Mouse (Mus musculus): ENCODE measurements at regions not wholly inside any gene's neighbourhood (a gene's known extent, or its start where the extent isn't known, plus 50 kb on each side); places are given as distances from the start of the nearest gene placed in this dataset.
A peak's percentile ranks its signal among the peaks of the same experiment; 100 is the strongest.

GRCm38 (mm10) chr4:87386835-87387234 is 156.6 kb upstream of the Slc24a2 start:
- DNase-seq (ENCODE audit: low spot score in 2 of 2), result no peak

- no peak for DNase-seq (ENCODE audit: low spot score in 2 of 2)
These were observed 156.0 kb upstream of the Slc24a2 start for GRCm38 (mm10) chr4:87386271-87386670.

GRCm38 (mm10) chr4:87385221-87385739 is 155.0 kb upstream of the Slc24a2 start:
- no peak for DNase-seq (ENCODE audit: low spot score in 2 of 2)

GRCm38 (mm10) chr4:87384469-87385044 is 154.3 kb upstream of the Slc24a2 start:
- DNase-seq (ENCODE audit: low spot score in 2 of 2), result no peak

GRCm38 (mm10) chr4:87380716-87381115 is 150.4 kb upstream of the Slc24a2 start:
- no peak for DNase-seq (ENCODE audit: low spot score in 2 of 2)

- no peak for DNase-seq (ENCODE audit: low spot score in 2 of 2)
These were observed 149.4 kb upstream of the Slc24a2 start for GRCm38 (mm10) chr4:87379516-87380173.

- no peak for DNase-seq (ENCODE audit: low spot score in 2 of 2)
These were observed 141.7 kb upstream of the Slc24a2 start for GRCm38 (mm10) chr4:87371960-87372359.

GRCm38 (mm10) chr4:87369626-87370234 is 139.5 kb upstream of the Slc24a2 start:
- DNase-seq (ENCODE audit: low spot score in 2 of 2), result no peak

- DNase-seq (ENCODE audit: low spot score in 2 of 2), result peak; percentile 31 to 42
These were observed 138.3 kb upstream of the Slc24a2 start for GRCm38 (mm10) chr4:87368413-87369160.

GRCm38 (mm10) chr4:87367732-87368412 is 137.6 kb upstream of the Slc24a2 start:
- peak; percentile 78 to 82 for DNase-seq (ENCODE audit: low spot score in 2 of 2)

GRCm38 (mm10) chr4:87362201-87362600 is 131.9 kb upstream of the Slc24a2 start:
- DNase-seq (ENCODE audit: low spot score in 2 of 2), result no peak

- DNase-seq (ENCODE audit: low spot score in 2 of 2), result peak; percentile 14 to 24
These were observed 129.2 kb upstream of the Slc24a2 start for GRCm38 (mm10) chr4:87359483-87359882.

- no peak for DNase-seq (ENCODE audit: low spot score in 2 of 2)
These were observed 128.7 kb upstream of the Slc24a2 start for GRCm38 (mm10) chr4:87359004-87359403.

GRCm38 (mm10) chr4:87332968-87333367 is 102.7 kb upstream of the Slc24a2 start:
- no peak for DNase-seq (ENCODE audit: low spot score in 2 of 2)

- DNase-seq (ENCODE audit: low spot score in 2 of 2), result no peak
These were observed 98.9 kb upstream of the Slc24a2 start for GRCm38 (mm10) chr4:87329136-87329535.

- DNase-seq (ENCODE audit: low spot score in 2 of 2), result no peak
These were observed 91.6 kb upstream of the Slc24a2 start for GRCm38 (mm10) chr4:87321726-87322349.

GRCm38 (mm10) chr4:87298129-87298528 is 67.9 kb upstream of the Slc24a2 start:
- no peak for DNase-seq (ENCODE audit: low spot score in 2 of 2)

- DNase-seq (ENCODE audit: low spot score in 2 of 2), result no peak
These were observed 64.3 kb upstream of the Slc24a2 start for GRCm38 (mm10) chr4:87294538-87294937.

Data from adrenal gland, adult 18-20 months (tissue).